Mouse (Mus musculus) cortical plate, adult 2 months (tissue): ENCODE measurements around the gene Nceh1.

Experiments
- CTCF ChIP-seq: fragments of 200-500 bp; IDR thresholded peaks from 2 replicates; pipeline ENCODE4 v1.5.1; 2011; ENCODE audit warnings: mild to moderate bottlenecking, control low read depth, low read length; ENCODE audit not compliant: insufficient read depth; ENCODE audit errors: extremely low read depth
- POLR2A ChIP-seq: fragments of 200-500 bp; IDR thresholded peaks from 2 replicates; pipeline ENCODE4 v1.6.1; 2011; ENCODE audit warnings: mild to moderate bottlenecking, low read length, control low read depth; ENCODE audit not compliant: insufficient read depth; ENCODE audit errors: extremely low read depth

- TF ChIP-seq CTCF: no peak
- no peak for TF ChIP-seq POLR2A
Observed at GRCm38 (mm10) chr3:27143570-27143969, 39.2 kb upstream of the Nceh1 start.
